Mouse (Mus musculus) MEL (cell line): Measurements from ENCODE around the gene Zfp668. TPM values are rescaled to one million over a fixed set of nuclear protein-coding genes. Genes with fewer than 3 reads are reported as not detected.

ENCODE experiments used
- DNase-seq: peaks from one replicate; pipeline ENCODE4 v3.0.0; 2011; ENCODE audit warnings: low read depth, low spot score
- H3K27ac ChIP-seq: 2 replicates; pipeline ENCODE4 v1.5.1; 2012; ENCODE audit warnings: low read depth, mild to moderate bottlenecking, control low read depth, low read length, moderate library complexity; ENCODE audit not compliant: control insufficient read depth
- H3K27me3 ChIP-seq, 2 experiments: fragments of 150-350 bp in 1 of 2; sonication (generic) in 1 of 2; 2 replicates each; pipeline ENCODE4 v1.6.1; 2012; ENCODE audit warnings: low read length in 2 of 2, mild to moderate bottlenecking in 2 of 2, improper control_type of control experiment in 1 of 2, moderate library complexity in 1 of 2; ENCODE audit not compliant: insufficient read depth in 2 of 2, control insufficient read depth in 1 of 2
- H3K36me3 ChIP-seq, 2 experiments: 2 replicates each; pipeline ENCODE4 v1.6.1; 2012 to 2014; ENCODE audit warnings: low read length in 2 of 2, improper control_type of control experiment in 1 of 2, inconsistent platforms in 1 of 2, mild to moderate bottlenecking in 1 of 2; ENCODE audit not compliant: insufficient read depth in 2 of 2, control insufficient read depth in 1 of 2
- H3K4me1 ChIP-seq, 2 experiments: fragments of 150-350 bp in 1 of 2; sonication (generic) in 1 of 2; 2 replicates each; pipeline ENCODE4 v1.6.1; 2012; ENCODE audit warnings: low read length in 2 of 2, improper control_type of control experiment in 1 of 2, mild to moderate bottlenecking in 1 of 2; ENCODE audit not compliant: insufficient read depth in 2 of 2, control insufficient read depth in 1 of 2
- H3K4me3 ChIP-seq, 2 experiments: fragments of 150-350 bp in 1 of 2; sonication (generic) in 1 of 2; 2 replicates each; pipeline ENCODE4 v1.5.1; 2012; ENCODE audit warnings: low read depth in 2 of 2, low read length in 2 of 2, mild to moderate bottlenecking in 2 of 2, moderate library complexity in 2 of 2, control low read depth in 1 of 2, improper control_type of control experiment in 1 of 2; ENCODE audit not compliant: control insufficient read depth in 1 of 2, insufficient read depth in 1 of 2
- H3K79me2 ChIP-seq: 2 replicates; pipeline ENCODE4 v1.6.1; 2012; ENCODE audit warnings: mild to moderate bottlenecking, low read length, moderate library complexity; ENCODE audit not compliant: control insufficient read depth, poor library complexity, insufficient read depth
- H3K9ac ChIP-seq: 2 replicates; pipeline ENCODE4 v1.6.1; 2012; ENCODE audit warnings: low read depth, mild to moderate bottlenecking, control low read depth, low read length, moderate library complexity; ENCODE audit not compliant: control insufficient read depth, poor library complexity, severe bottlenecking
- H3K9me3 ChIP-seq: fragments of 150-350 bp; sonication (generic); replicated peaks from 2 replicates; pipeline ENCODE4 v1.6.1; 2012; ENCODE audit warnings: mild to moderate bottlenecking, low read length, improper control_type of control experiment, moderate library complexity; ENCODE audit not compliant: insufficient read depth
- BHLHE40 ChIP-seq: IDR thresholded peaks from 2 replicates; pipeline ENCODE4 v1.6.1; 2012; ENCODE audit warnings: low read depth, mild to moderate bottlenecking, inconsistent platforms, low read length, improper control_type of control experiment, borderline replicate concordance
- E2F4 ChIP-seq: IDR thresholded peaks from 2 replicates; pipeline ENCODE4 v1.6.1; 2011; ENCODE audit warnings: low read depth, low read length, improper control_type of control experiment, borderline replicate concordance
- ELF1 ChIP-seq: IDR thresholded peaks from 2 replicates; pipeline ENCODE4 v1.6.1; 2014; ENCODE audit warnings: low read depth, mild to moderate bottlenecking, inconsistent platforms, low read length, improper control_type of control experiment, moderate library complexity
- EP300 ChIP-seq, 2 experiments: IDR thresholded peaks; 2 replicates each; pipeline ENCODE4 v1.6.1; 2011; ENCODE audit warnings: improper control_type of control experiment in 2 of 2, low read length in 2 of 2, low read depth in 1 of 2, mild to moderate bottlenecking in 1 of 2
- ETS1 ChIP-seq: IDR thresholded peaks from 2 replicates; pipeline ENCODE4 v1.6.1; 2012; ENCODE audit warnings: low read depth, mild to moderate bottlenecking, inconsistent platforms, low read length, improper control_type of control experiment, moderate library complexity
- GABPA ChIP-seq: IDR thresholded peaks from 2 replicates; pipeline ENCODE4 v1.6.1; 2012; ENCODE audit warnings: low read depth, mild to moderate bottlenecking, inconsistent platforms, low read length, improper control_type of control experiment, moderate library complexity
- GATA1 ChIP-seq: IDR thresholded peaks from 2 replicates; pipeline ENCODE4 v1.6.1; 2011; ENCODE audit warnings: low read depth, low read length, improper control_type of control experiment
- HCFC1 ChIP-seq: IDR thresholded peaks from 2 replicates; pipeline ENCODE4 v1.6.1; 2012; ENCODE audit warnings: low read depth, mild to moderate bottlenecking, inconsistent platforms, low read length, improper control_type of control experiment, moderate library complexity
- JUND ChIP-seq: IDR thresholded peaks from 2 replicates; pipeline ENCODE4 v1.6.1; 2011; ENCODE audit warnings: low read depth, mild to moderate bottlenecking, improper control_type of control experiment, low read length
- MAFK ChIP-seq: IDR thresholded peaks from 2 replicates; pipeline ENCODE4 v1.6.1; 2011; ENCODE audit warnings: low read depth, mild to moderate bottlenecking, low read length, improper control_type of control experiment, borderline replicate concordance
- MAX ChIP-seq: IDR thresholded peaks from 2 replicates; pipeline ENCODE4 v1.6.1; 2011; ENCODE audit warnings: low read length, improper control_type of control experiment
- MAZ ChIP-seq: IDR thresholded peaks from 2 replicates; pipeline ENCODE4 v1.6.1; 2012; ENCODE audit warnings: low read depth, mild to moderate bottlenecking, inconsistent platforms, low read length, improper control_type of control experiment
- MEF2A ChIP-seq: IDR thresholded peaks from 2 replicates; pipeline ENCODE4 v1.6.1; 2014; ENCODE audit warnings: low read depth, mild to moderate bottlenecking, inconsistent platforms, low read length, improper control_type of control experiment; ENCODE audit not compliant: poor library complexity, insufficient replicate concordance, severe bottlenecking; ENCODE audit errors: extremely low read depth
- MXI1 ChIP-seq: IDR thresholded peaks from 2 replicates; pipeline ENCODE4 v1.6.1; 2011; ENCODE audit warnings: mild to moderate bottlenecking, low read depth, low read length, improper control_type of control experiment
- MYB ChIP-seq: IDR thresholded peaks from 2 replicates; pipeline ENCODE4 v1.6.1; 2011; ENCODE audit warnings: mild to moderate bottlenecking, low read depth, low read length, improper control_type of control experiment
- NELFE ChIP-seq: IDR thresholded peaks from 2 replicates; pipeline ENCODE4 v1.6.1; 2011; ENCODE audit warnings: low read depth, low read length, improper control_type of control experiment
- NRF1 ChIP-seq: IDR thresholded peaks from 2 replicates; pipeline ENCODE4 v1.6.1; 2014; ENCODE audit warnings: low read depth, mild to moderate bottlenecking, inconsistent platforms, low read length, improper control_type of control experiment, moderate library complexity; ENCODE audit not compliant: poor library complexity, insufficient read depth, severe bottlenecking
- POLR2A ChIP-seq, 2 experiments: IDR thresholded peaks; 2 replicates each; pipeline ENCODE4 v1.6.1; 2011 to 2012; ENCODE audit warnings: low read length in 2 of 2, mild to moderate bottlenecking in 2 of 2, control low read depth in 1 of 2, improper control_type of control experiment in 1 of 2, low read depth in 1 of 2, moderate library complexity in 1 of 2; ENCODE audit not compliant: control insufficient read depth in 1 of 2, insufficient read depth in 1 of 2, poor library complexity in 1 of 2
- POLR2AphosphoS2 ChIP-seq: IDR thresholded peaks from 2 replicates; pipeline ENCODE4 v1.6.1; 2011; ENCODE audit warnings: low read length, improper control_type of control experiment
- SIN3A ChIP-seq: IDR thresholded peaks from 2 replicates; pipeline ENCODE4 v1.6.1; 2012; ENCODE audit warnings: low read length, improper control_type of control experiment, inconsistent platforms
- SMC3 ChIP-seq: IDR thresholded peaks from 2 replicates; pipeline ENCODE4 v1.6.1; 2011; ENCODE audit warnings: low read depth, low read length, improper control_type of control experiment
- TAL1 ChIP-seq: IDR thresholded peaks from 2 replicates; pipeline ENCODE4 v1.6.1; 2012; ENCODE audit warnings: mild to moderate bottlenecking, inconsistent platforms, low read length, moderate library complexity, mixed read lengths
- TBP ChIP-seq: IDR thresholded peaks from 2 replicates; pipeline ENCODE4 v1.8.0; 2011; ENCODE audit warnings: low read depth, low read length, improper control_type of control experiment
- TCF12 ChIP-seq: IDR thresholded peaks from 2 replicates; pipeline ENCODE4 v1.6.1; 2014; ENCODE audit warnings: low read depth, mild to moderate bottlenecking, inconsistent platforms, low read length, improper control_type of control experiment, moderate library complexity
- UBTF ChIP-seq: IDR thresholded peaks from 2 replicates; pipeline ENCODE4 v1.6.1; 2012; ENCODE audit warnings: low read depth, mild to moderate bottlenecking, inconsistent platforms, low read length, improper control_type of control experiment, moderate library complexity, borderline replicate concordance; ENCODE audit not compliant: insufficient read depth
- USF1 ChIP-seq: IDR thresholded peaks from 2 replicates; pipeline ENCODE4 v1.6.1; 2014; ENCODE audit warnings: low read depth, mild to moderate bottlenecking, inconsistent platforms, low read length, improper control_type of control experiment, moderate library complexity
- USF2 ChIP-seq, 2 experiments: IDR thresholded peaks; 2 replicates each; pipeline ENCODE4 v1.6.1; 2011 to 2012; ENCODE audit warnings: improper control_type of control experiment in 2 of 2, low read length in 2 of 2, borderline replicate concordance in 1 of 2, inconsistent platforms in 1 of 2, low read depth in 1 of 2, mild to moderate bottlenecking in 1 of 2; ENCODE audit not compliant: insufficient read depth in 1 of 2
- ZC3H11A ChIP-seq: IDR thresholded peaks from 2 replicates; pipeline ENCODE4 v1.6.1; 2012; ENCODE audit warnings: low read depth, mild to moderate bottlenecking, inconsistent platforms, low read length, improper control_type of control experiment
- ZKSCAN1 ChIP-seq: IDR thresholded peaks from 2 replicates; pipeline ENCODE4 v1.6.1; 2012; ENCODE audit warnings: low read depth, mild to moderate bottlenecking, inconsistent platforms, low read length, improper control_type of control experiment, moderate library complexity
- polyA plus RNA-seq, 2 experiments: library from polyadenylated mRNA; stranded (reverse) in 1 of 2; unstranded in 1 of 2; fragments of >175 nt in 1 of 2; fragments of >200 nt in 1 of 2; gene quantifications; 2 replicates each; pipeline versions ENCODE4 v1.2.1 to v1.2.4; 2012; ENCODE audit warnings: low replicate concordance in 2 of 2, low read depth in 1 of 2; ENCODE audit not compliant: insufficient read length in 2 of 2, insufficient read depth in 1 of 2, missing spikeins in 1 of 2
- total RNA-seq: library from RNA; depleted of rRNA; stranded (reverse); fragments of 300-350 nt; gene quantifications from 2 replicates; pipeline ENCODE4 v1.2.3, GENCODE M21; 2012

Gene Zfp668
- total and polyA plus RNA-seq, 3 experiments = 9.1 to 15.6 TPM; not detected in 1

GRCm38 (mm10) chr7:127876041-127876466 is 574 bp downstream of the Zfp668 start, which contains the start of gene Zfp646 (continued):
- no peak for TF ChIP-seq EP300 (IDR thresholded peaks at IDR 0.05; ENCODE audit: low read depth in 1 of 2, low read length in 2 of 2)
- peak; percentile 36 to 69; a peak in 3 of 4 replicates for TF ChIP-seq POLR2A (IDR thresholded peaks at IDR 0.05; ENCODE audit: control insufficient read depth in 1 of 2, insufficient read depth in 1 of 2, low read depth in 1 of 2, low read length in 2 of 2, poor library complexity in 1 of 2)
- TF ChIP-seq HCFC1 = no peak; the same call in 1 of the 2 replicates
- no peak for TF ChIP-seq ZC3H11A
- TF ChIP-seq TCF12 = peak; percentile 49
- TF ChIP-seq JUND = no peak
- TF ChIP-seq ZKSCAN1 = no peak
- no peak for TF ChIP-seq NRF1
- no peak for TF ChIP-seq BHLHE40
- TF ChIP-seq TBP = no peak
- TF ChIP-seq USF1 = no peak
- TF ChIP-seq SIN3A = peak; percentile 72; the same call in 1 of the 2 replicates
- no peak for TF ChIP-seq GATA1
- TF ChIP-seq TAL1 = no peak
- no peak for TF ChIP-seq UBTF
- no peak for TF ChIP-seq USF2 (IDR thresholded peaks at IDR 0.05; ENCODE audit: borderline replicate concordance in 1 of 2, insufficient read depth in 1 of 2, low read depth in 1 of 2, low read length in 2 of 2)
- peak; percentile 59 for TF ChIP-seq NELFE
- TF ChIP-seq MAZ = no peak; the same call in 1 of the 2 replicates
- TF ChIP-seq SMC3 = no peak
- no peak for TF ChIP-seq E2F4
- TF ChIP-seq POLR2AphosphoS2 = no peak

- H3K4me1 ChIP-seq = peaks cover 0 to 17% of the 10 kb centered on the region in 2 experiments; a peak in 3 of 4 replicates
- H3K9ac ChIP-seq = peak overlapping the region; percentile 90
- H3K27ac ChIP-seq = peak overlapping the region; percentile 85
- no peak for TF ChIP-seq TAL1
- TF ChIP-seq ELF1 = peak; percentile 63
- peak; percentile 48; the same call in 1 of the 2 replicates for TF ChIP-seq MAX
- no peak for TF ChIP-seq UBTF
- peak; percentile 24; the same call in 1 of the 2 replicates for TF ChIP-seq POLR2AphosphoS2
- TF ChIP-seq EP300 (IDR thresholded peaks at IDR 0.05; ENCODE audit: low read depth in 1 of 2, low read length in 2 of 2) = peak in 1 of 2 experiments; percentile 31; a peak in 2 of 4 replicates
- peak; percentile 79 for TF ChIP-seq HCFC1
- TF ChIP-seq MAFK = peak; percentile 31; the same call in 1 of the 2 replicates
- no peak for TF ChIP-seq BHLHE40
- TF ChIP-seq MYB = no peak
- TF ChIP-seq MXI1 = peak; percentile 44; the same call in 1 of the 2 replicates
- TF ChIP-seq ZKSCAN1 = no peak
- TF ChIP-seq GABPA = 0 out of 2 replicates have a peak, but pooled peaks have one; percentile 43
- peak; percentile 98 for TF ChIP-seq MAZ
- peak; percentile 98 for TF ChIP-seq SIN3A
- TF ChIP-seq TBP = 0 out of 2 replicates have a peak, but pooled peaks have one; percentile 45
- TF ChIP-seq NELFE = peak; percentile 27
- peak; percentile 17; the same call in 1 of the 2 replicates for TF ChIP-seq TCF12
- TF ChIP-seq MEF2A = no peak
- TF ChIP-seq ETS1 = 0 out of 2 replicates have a peak, but pooled peaks have one; percentile 15
- TF ChIP-seq E2F4 = no peak
- TF ChIP-seq, all 39 proteins: peak for 14
- H3K79me2 ChIP-seq = peaks cover 57% of the 10 kb centered on the region
- peak; percentile 92 for DNase-seq
- no peaks in the 10 kb centered on the region for H3K27me3 ChIP-seq
- peaks cover 0 to 20% of the 10 kb centered on the region in 2 experiments for H3K36me3 ChIP-seq
- H3K4me3 ChIP-seq = peak overlapping the region; percentile 81 to 86
- no peaks in the 10 kb centered on the region for H3K9me3 ChIP-seq
Observed at GRCm38 (mm10) chr7:127875627-127876001, 1.0 kb downstream of the Zfp668 start.
